Mouse (Mus musculus) brain, embryonic 14.5 days (tissue): ENCODE data around the gene Actr2. TPM values are rescaled to one million over a fixed set of nuclear protein-coding genes. Genes with fewer than 3 reads are reported as not detected.
"Not testable (repeated sequence)": the region's sequence is repeated elsewhere in the genome, so short reads cannot be mapped to it uniquely, and the experiment has no call there.

Experiments
- DNase-seq: peaks from one replicate; pipeline ENCODE4 v3.0.0-alpha.2; 2011; ENCODE audit warnings: low read depth
- CTCF ChIP-seq: fragments of 200-500 bp; IDR thresholded peaks from 2 replicates; pipeline ENCODE4 v1.5.1; 2012; ENCODE audit warnings: inconsistent platforms, mild to moderate bottlenecking, moderate library complexity, borderline replicate concordance; ENCODE audit not compliant: insufficient read depth, insufficient read length; ENCODE audit errors: extremely low read depth
- POLR2A ChIP-seq: fragments of 200-500 bp; IDR thresholded peaks from 2 replicates; pipeline ENCODE4 v1.6.1; 2012; ENCODE audit warnings: mild to moderate bottlenecking, inconsistent platforms, borderline replicate concordance; ENCODE audit not compliant: poor library complexity, insufficient read depth, insufficient read length, severe bottlenecking; ENCODE audit errors: extremely low read depth
- polyA plus RNA-seq: library from polyadenylated mRNA; depleted of rRNA; stranded (reverse); fragments of >200 nt; gene quantifications from 2 replicates; pipeline ENCODE4 v1.2.3, GENCODE M21; 2012

Gene Actr2
- polyA plus RNA-seq, 1 experiment, result 113 TPM

- TF ChIP-seq CTCF, result no peak
- no peak for TF ChIP-seq POLR2A
- DNase-seq, result no peak
These were observed 25.9 kb upstream of the Actr2 start for GRCm38 (mm10) chr11:20138498-20139208.

- TF ChIP-seq POLR2A (no peak), CTCF (no peak)
- no peak for DNase-seq
These were observed 25.2 kb upstream of the Actr2 start for GRCm38 (mm10) chr11:20137872-20138271.

- DNase-seq, result no peak
These were observed 23.6 kb upstream of the Actr2 start for GRCm38 (mm10) chr11:20136314-20136713.

GRCm38 (mm10) chr11:20134869-20135268, 22.2 kb upstream of the Actr2 start:
- not testable (repeated sequence) for DNase-seq

More at GRCm38 (mm10) chr11:20136314-20136713, 23.6 kb upstream of the Actr2 start:
- no peak for TF ChIP-seq POLR2A
- no peak for TF ChIP-seq CTCF

- TF ChIP-seq CTCF, result no peak
- no peak for TF ChIP-seq POLR2A
These were observed 21.0 kb upstream of the Actr2 start for GRCm38 (mm10) chr11:20133721-20134120.

GRCm38 (mm10) chr11:20132955-20133562, 20.3 kb upstream of the Actr2 start:
- peak; percentile 80 for DNase-seq
- no peak for TF ChIP-seq POLR2A
- TF ChIP-seq CTCF, result peak; percentile 69

More at GRCm38 (mm10) chr11:20133721-20134120, 21.0 kb upstream of the Actr2 start:
- DNase-seq, result no peak

GRCm38 (mm10) chr11:20126673-20127516, 14.2 kb upstream of the Actr2 start:
- DNase-seq, result no peak
- TF ChIP-seq POLR2A (no peak), CTCF (no peak)

GRCm38 (mm10) chr11:20125423-20125822, 12.7 kb upstream of the Actr2 start:
- DNase-seq, result no peak
- no peak for TF ChIP-seq CTCF
- TF ChIP-seq POLR2A, result no peak

- DNase-seq, result no peak
- no peak for TF ChIP-seq POLR2A
- TF ChIP-seq CTCF, result no peak
These were observed 4.0 kb upstream of the Actr2 start for GRCm38 (mm10) chr11:20116701-20117100.

GRCm38 (mm10) chr11:20116030-20116551, 3.4 kb upstream of the Actr2 start:
- DNase-seq, result no peak
- TF ChIP-seq CTCF, result no peak
- TF ChIP-seq POLR2A, result no peak

GRCm38 (mm10) chr11:20112006-20112740, 540 bp downstream of the Actr2 start:
- TF ChIP-seq POLR2A (no peak), CTCF (no peak)
- DNase-seq, result peak; percentile 88

GRCm38 (mm10) chr11:20108151-20108550, 4.6 kb downstream of the Actr2 start:
- DNase-seq, result no peak
- TF ChIP-seq POLR2A, result no peak
- TF ChIP-seq CTCF, result no peak
